Mouse (Mus musculus) CH12.LX (cell line): ENCODE data around the gene Nkap. TPM values are rescaled to one million over a fixed set of nuclear protein-coding genes. Genes with fewer than 3 reads are reported as not detected.
"Not testable (repeated sequence)": the region's sequence is repeated elsewhere in the genome, so short reads cannot be mapped to it uniquely, and the experiment has no call there.

Experiments
- DNase-seq: peaks from one replicate; pipeline ENCODE4 v3.0.0-alpha.2; 2013; ENCODE audit errors: extremely low read depth
- H3K27ac ChIP-seq: 2 replicates; pipeline ENCODE4 v1.5.1; 2012; ENCODE audit warnings: low read depth, mild to moderate bottlenecking, control low read depth, moderate library complexity; ENCODE audit not compliant: insufficient read depth
- H3K27me3 ChIP-seq: replicated peaks from 2 replicates; pipeline ENCODE3; 2012; ENCODE audit warnings: inconsistent platforms
- H3K36me3 ChIP-seq, 2 experiments: replicated peaks in 1 of 2; 2 replicates each; pipeline versions ENCODE3 to v1.6.1; 2012; ENCODE audit warnings: inconsistent platforms in 1 of 2, low read length in 1 of 2, mild to moderate bottlenecking in 1 of 2, mixed read lengths in 1 of 2, moderate library complexity in 1 of 2; ENCODE audit not compliant: control insufficient read depth in 1 of 2, insufficient read depth in 1 of 2
- H3K4me1 ChIP-seq, 2 experiments: 2 replicates each; pipeline ENCODE4 v1.6.1; 2012; ENCODE audit warnings: inconsistent platforms in 1 of 2, moderate library complexity in 1 of 2; ENCODE audit not compliant: insufficient read depth in 2 of 2, control insufficient read depth in 1 of 2
- H3K4me2 ChIP-seq: 2 replicates; pipeline ENCODE4 v1.6.1; 2012; ENCODE audit warnings: low read depth, mild to moderate bottlenecking, control low read depth; ENCODE audit not compliant: poor library complexity, insufficient read depth, severe bottlenecking
- H3K4me3 ChIP-seq, 3 experiments: fragments of 150-350 bp in 1 of 3; sonication (generic) in 1 of 3; replicated peaks in 1 of 3; 2 replicates each; pipeline versions ENCODE3 to v1.5.1; 2011 to 2012; ENCODE audit warnings: low read depth in 2 of 3, low read length in 2 of 3, mild to moderate bottlenecking in 2 of 3, moderate library complexity in 2 of 3, control low read depth in 1 of 3, improper control_type of control experiment in 1 of 3, inconsistent platforms in 1 of 3, mixed read lengths in 1 of 3; ENCODE audit not compliant: poor library complexity in 1 of 3
- H3K79me2 ChIP-seq: replicated peaks from 2 replicates; pipeline ENCODE4 v1.6.1; 2012; ENCODE audit warnings: mild to moderate bottlenecking, moderate library complexity; ENCODE audit not compliant: control insufficient read depth, poor library complexity, insufficient read depth, severe bottlenecking; ENCODE audit errors: extremely low read depth
- H3K9ac ChIP-seq: 2 replicates; pipeline ENCODE4 v1.6.1; 2012; ENCODE audit warnings: low read depth, mild to moderate bottlenecking, control low read depth, moderate library complexity; ENCODE audit not compliant: insufficient read depth
- H3K9me3 ChIP-seq: replicated peaks from 2 replicates; pipeline ENCODE3; 2012; ENCODE audit warnings: low read length, inconsistent platforms, mixed read lengths
- CHD1 ChIP-seq: IDR thresholded peaks from 2 replicates; pipeline ENCODE4 v1.6.1; 2012; ENCODE audit warnings: low read depth, low read length, improper control_type of control experiment, inconsistent platforms
- CHD2 ChIP-seq: IDR thresholded peaks from 2 replicates; pipeline ENCODE4 v1.6.1; 2011; ENCODE audit warnings: low read length, improper control_type of control experiment
- CTCF ChIP-seq, 2 experiments: IDR thresholded peaks in 1 of 2; conservative IDR thresholded peaks in 1 of 2; 2 replicates each; pipeline ENCODE4 v1.5.1; 2011 to 2012; ENCODE audit warnings: low read depth in 2 of 2, low read length in 2 of 2, improper control_type of control experiment in 1 of 2, inconsistent platforms in 1 of 2, mild to moderate bottlenecking in 1 of 2, moderate library complexity in 1 of 2
- E2F4 ChIP-seq: IDR thresholded peaks from 2 replicates; pipeline ENCODE4 v1.6.1; 2011; ENCODE audit warnings: low read depth, low read length, improper control_type of control experiment; ENCODE audit not compliant: insufficient replicate concordance
- ETS1 ChIP-seq: conservative IDR thresholded peaks from 2 replicates; pipeline ENCODE4 v1.6.1; 2012; ENCODE audit warnings: low read depth, mild to moderate bottlenecking, inconsistent platforms, low read length, improper control_type of control experiment, moderate library complexity
- GABPA ChIP-seq: IDR thresholded peaks from 2 replicates; pipeline ENCODE4 v1.6.1; 2012; ENCODE audit warnings: low read depth, low read length, improper control_type of control experiment, inconsistent platforms; ENCODE audit not compliant: insufficient replicate concordance
- IRF4 ChIP-seq: IDR thresholded peaks from 2 replicates; pipeline ENCODE4 v1.6.1; 2014; ENCODE audit warnings: low read depth, mild to moderate bottlenecking, inconsistent platforms, low read length, improper control_type of control experiment
- MAX ChIP-seq: IDR thresholded peaks from 2 replicates; pipeline ENCODE4 v1.6.1; 2011; ENCODE audit warnings: low read length, improper control_type of control experiment
- MXI1 ChIP-seq: IDR thresholded peaks from 2 replicates; pipeline ENCODE4 v1.6.1; 2011; ENCODE audit warnings: mild to moderate bottlenecking, low read depth, low read length, improper control_type of control experiment
- MYC ChIP-seq: IDR thresholded peaks from 2 replicates; pipeline ENCODE4 v1.6.1; 2011; ENCODE audit warnings: low read depth, mild to moderate bottlenecking, improper control_type of control experiment, low read length
- NRF1 ChIP-seq: IDR thresholded peaks from 2 replicates; pipeline ENCODE4 v1.6.1; 2014; ENCODE audit warnings: low read depth, mild to moderate bottlenecking, inconsistent platforms, low read length, improper control_type of control experiment, moderate library complexity
- PAX5 ChIP-seq: IDR thresholded peaks from 2 replicates; pipeline ENCODE4 v1.6.1; 2012; ENCODE audit warnings: low read length, inconsistent platforms, mixed read lengths
- POLR2A ChIP-seq: IDR thresholded peaks from 2 replicates; pipeline ENCODE4 v1.6.1; 2011; ENCODE audit warnings: low read depth, mild to moderate bottlenecking, improper control_type of control experiment, low read length
- RAD21 ChIP-seq: IDR thresholded peaks from 2 replicates; pipeline ENCODE4 v1.6.1; 2011; ENCODE audit warnings: low read depth, mild to moderate bottlenecking, low read length, improper control_type of control experiment, moderate library complexity
- RCOR1 ChIP-seq: conservative IDR thresholded peaks from 2 replicates; pipeline ENCODE4 v1.6.1; 2012; ENCODE audit warnings: low read depth, mild to moderate bottlenecking, inconsistent platforms, low read length, improper control_type of control experiment
- SMC3 ChIP-seq: IDR thresholded peaks from 2 replicates; pipeline ENCODE4 v1.6.1; 2011; ENCODE audit warnings: low read depth, low read length, improper control_type of control experiment
- TBP ChIP-seq: conservative IDR thresholded peaks from 2 replicates; pipeline ENCODE4 v1.6.1; 2011; ENCODE audit warnings: low read depth, low read length, improper control_type of control experiment
- TCF12 ChIP-seq: IDR thresholded peaks from 2 replicates; pipeline ENCODE4 v1.6.1; 2014; ENCODE audit warnings: low read depth, mild to moderate bottlenecking, inconsistent platforms, low read length, improper control_type of control experiment
- ZC3H11A ChIP-seq: IDR thresholded peaks from 2 replicates; pipeline ENCODE4 v1.6.1; 2012; ENCODE audit warnings: low read depth, mild to moderate bottlenecking, inconsistent platforms, low read length, improper control_type of control experiment
- dilution Hi-C: fragments of 300-500 bp; cut with MboI; formaldehyde crosslinking; loops from 2 replicates; pipeline ENCODE4 v1.14.3; 2020; ENCODE audit warnings: low sequenced_read_pairs; ENCODE audit not compliant: extremely low pct_unique_long_range_greater_than_20kb, extremely low pct_ligation_motif_present
- in situ Hi-C: fragments of 300-500 bp; cut with MboI; formaldehyde crosslinking; loops from 3 replicates; pipeline ENCODE4 v1.14.3; 2019; ENCODE audit warnings: low sequenced_read_pairs, low pct_ligation_motif_present, low pct_unique_long_range_greater_than_20kb, mixed read lengths
- polyA plus RNA-seq: library from polyadenylated mRNA; unstranded; fragments of >175 nt; gene quantifications from 2 replicates; pipeline ENCODE4 v1.2.1, GENCODE M21; 2012; ENCODE audit warnings: low read depth; ENCODE audit not compliant: insufficient read length
- total RNA-seq, 2 experiments: library from RNA; depleted of rRNA; stranded (reverse); fragments of 300-350 nt in 1 of 2; fragments of >200 nt in 1 of 2; gene quantifications; 2 replicates each; pipeline ENCODE4 v1.2.3; 2012 to 2014

The Nkap gene
- total and polyA plus RNA-seq, 3 experiments, result 11.6 to 28.2 (median 19.4) TPM

- in situ Hi-C loops, result no loop called here
- H3K4me3 ChIP-seq, result no peak overlapping the region
- no peak overlapping the region for H3K9ac ChIP-seq
- no peaks in the 10 kb centered on the region for H3K27me3 ChIP-seq
- dilution Hi-C loops, result no loop called here
- no peak for DNase-seq
- H3K9me3 ChIP-seq, result no peaks in the 10 kb centered on the region
- peaks cover 6 to 15% of the 10 kb centered on the region in 2 experiments for H3K36me3 ChIP-seq
- H3K4me2 ChIP-seq, result no peak overlapping the region
- peaks cover 0 to 3% of the 10 kb centered on the region in 2 experiments; a peak in 1 of 4 replicates for H3K4me1 ChIP-seq
- no peak overlapping the region for H3K27ac ChIP-seq
- no peaks in the 10 kb centered on the region for H3K79me2 ChIP-seq
- no peak for TF ChIP-seq SMC3
These were observed 36.5 kb downstream of the Nkap start for GRCm38 (mm10) chrX:37163115-37163514.

GRCm38 (mm10) chrX:37167085-37167484 lies 40.5 kb downstream of the Nkap start:
- in situ Hi-C loops (no loop called here), dilution Hi-C loops (no loop called here)
- peaks cover 3 to 5% of the 10 kb centered on the region in 2 experiments; a peak in 3 of 4 replicates for H3K4me1 ChIP-seq
- no peak overlapping the region for H3K4me3 ChIP-seq
- no peaks in the 10 kb centered on the region for H3K9me3 ChIP-seq
- H3K36me3 ChIP-seq, result peaks cover 6% of the 10 kb centered on the region in 2 experiments
- H3K79me2 ChIP-seq, result no peaks in the 10 kb centered on the region
- H3K27me3 ChIP-seq, result no peaks in the 10 kb centered on the region
- TF ChIP-seq MYC (no peak), RAD21 (peak; percentile 48), ETS1 (no peak), PAX5 (no peak), SMC3 (peak; percentile 36), TBP (no peak), MXI1 (no peak), CHD2 (no peak), CTCF (conservative IDR thresholded peaks at IDR 0.05 in 1 of 2, IDR thresholded peaks at IDR 0.05 in 1 of 2; ENCODE audit: low read depth in 2 of 2, low read length in 2 of 2) (peak; percentile 61 to 68; a peak in 3 of 4 replicates), CHD1 (no peak), POLR2A (no peak)
- H3K27ac ChIP-seq, result no peak overlapping the region
- peak; percentile 62 for DNase-seq
- no peak overlapping the region for H3K4me2 ChIP-seq
- H3K9ac ChIP-seq, result no peak overlapping the region

GRCm38 (mm10) chrX:37168742-37169141 lies 42.1 kb downstream of the Nkap start, which contains the start of gene Akap14:
Gene Akap14 (minus strand): TSS chrX:37168842.
- TF ChIP-seq NRF1, result no peak
- TF ChIP-seq ZC3H11A, result no peak
- TF ChIP-seq RAD21, result no peak
- TF ChIP-seq GABPA, result no peak
- TF ChIP-seq RCOR1, result no peak
- TF ChIP-seq MAX, result no peak
- TF ChIP-seq MXI1, result no peak
- no peak for TF ChIP-seq TCF12
- no peak for TF ChIP-seq E2F4
- no peak for TF ChIP-seq IRF4
- TF ChIP-seq CHD1, result no peak
- dilution Hi-C loops, result no loop called here

GRCm38 (mm10) chrX:37184401-37184800 lies 57.8 kb downstream of the Nkap start:
- H3K9ac ChIP-seq, H3K27me3 ChIP-seq, H3K9me3 ChIP-seq, DNase-seq, dilution Hi-C loops, in situ Hi-C loops, H3K27ac ChIP-seq, H3K4me2 ChIP-seq, H3K4me1 ChIP-seq, H3K4me3 ChIP-seq, H3K79me2 ChIP-seq: not testable (repeated sequence)
- peaks cover 10 to 28% of the 10 kb centered on the region in 2 experiments for H3K36me3 ChIP-seq

More at GRCm38 (mm10) chrX:37168742-37169141, 42.1 kb downstream of the Nkap start, which contains the start of gene Akap14:
- no peak for DNase-seq
- H3K4me3 ChIP-seq, result no peak within 1 kb of the TSS
- H3K9me3 ChIP-seq, result no peaks in the 10 kb centered on the region
- no peak within 1 kb of the TSS for H3K4me2 ChIP-seq
- in situ Hi-C loops, result no loop called here
- H3K27ac ChIP-seq, result no peak within 1 kb of the TSS
- H3K36me3 ChIP-seq, result no peaks in the 10 kb centered on the region
- H3K9ac ChIP-seq, result no peak within 1 kb of the TSS
- no peaks in the 10 kb centered on the region for H3K27me3 ChIP-seq
- peaks cover 0 to 5% of the 10 kb centered on the region in 2 experiments; a peak in 2 of 4 replicates for H3K4me1 ChIP-seq
- H3K79me2 ChIP-seq, result no peaks in the 10 kb centered on the region
